Mouse (Mus musculus): Measurements from ENCODE around the gene Wnk1. TPM values are rescaled to one million over a fixed set of nuclear protein-coding genes. Genes with fewer than 3 reads are reported as not detected.

The Wnk1 gene
- total and polyA plus RNA-seq, 2 experiments = 31.7 to 62.0 TPM

- no peaks in the 10 kb centered on the region for H3K36me3 ChIP-seq (ENCODE audit: control insufficient read depth, insufficient read depth, low read length)
- WGBS = under 1% methylated on average over 9 of the region's 9 CpGs
- peak overlapping the region; percentile 49 for H3K9ac ChIP-seq (ENCODE audit: low read depth, low read length)
- peak overlapping the region; percentile 52 for H3K4me3 ChIP-seq (ENCODE audit: insufficient read depth, low read depth, low read length)
- H3K4me1 ChIP-seq (ENCODE audit: control insufficient read depth, insufficient read depth, low read length) = peaks cover 2% of the 10 kb centered on the region
- H3K79me2 ChIP-seq (ENCODE audit: control insufficient read depth, insufficient read depth, low read length) = 0 out of 2 replicates have a peak, but pooled peaks cover 10% of the 10 kb centered on the region
- DNase-seq (ENCODE audit: extremely low read depth, low read depth, low spot score) = no peak
- TF ChIP-seq POLR2A (IDR thresholded peaks at IDR 0.05; ENCODE audit: extremely low read depth, insufficient read depth, low read length) = no peak
- no peak for TF ChIP-seq CTCF (IDR thresholded peaks at IDR 0.05; ENCODE audit: low read depth, low read length)
- H3K27ac ChIP-seq (replicated peaks; ENCODE audit: insufficient read depth, low read depth, low read length) = peak overlapping the region; percentile 27
- no peaks in the 10 kb centered on the region for H3K27me3 ChIP-seq (ENCODE audit: control insufficient read depth, insufficient read depth, low read length)
Measured at GRCm38 (mm10) chr6:120039256-120039563, 738 bp upstream of the Wnk1 start.

- Histone ChIP-seq H3K79me2 (ENCODE audit: control insufficient read depth, insufficient read depth, low read length) (0 out of 2 replicates have a peak, but pooled peaks cover 10% of the 10 kb centered on the region), H3K4me1 (ENCODE audit: control insufficient read depth, insufficient read depth, low read length) (peaks cover 3% of the 10 kb centered on the region), H3K36me3 (ENCODE audit: control insufficient read depth, insufficient read depth, low read length) (no peaks in the 10 kb centered on the region; the same call in 1 of the 2 replicates), H3K9ac (ENCODE audit: low read depth, low read length) (peak overlapping the region; percentile 90), H3K27me3 (ENCODE audit: control insufficient read depth, insufficient read depth, low read length) (no peaks in the 10 kb centered on the region), H3K4me3 (ENCODE audit: insufficient read depth, low read depth, low read length) (peak overlapping the region; percentile 80), H3K27ac (replicated peaks; ENCODE audit: insufficient read depth, low read depth, low read length) (peak overlapping the region; percentile 93)
- peak; percentile 42 for DNase-seq (ENCODE audit: extremely low read depth, low read depth, low spot score)
- under 1% methylated on average over 65 of the region's 85 CpGs for WGBS
- no peak for TF ChIP-seq CTCF (IDR thresholded peaks at IDR 0.05; ENCODE audit: low read depth, low read length)
- 0 out of 2 replicates have a peak, but pooled peaks have one; percentile 19 for TF ChIP-seq POLR2A (IDR thresholded peaks at IDR 0.05; ENCODE audit: extremely low read depth, insufficient read depth, low read length)
Measured at GRCm38 (mm10) chr6:120037636-120038365, 671 bp downstream of the Wnk1 start.

- Histone ChIP-seq H3K9ac (ENCODE audit: low read depth, low read length) (peak overlapping the region; percentile 90), H3K36me3 (ENCODE audit: control insufficient read depth, insufficient read depth, low read length) (peaks cover 3% of the 10 kb centered on the region; the same call in 1 of the 2 replicates), H3K27ac (replicated peaks; ENCODE audit: insufficient read depth, low read depth, low read length) (peak overlapping the region; percentile 3), H3K79me2 (ENCODE audit: control insufficient read depth, insufficient read depth, low read length) (0 out of 2 replicates have a peak, but pooled peaks cover 10% of the 10 kb centered on the region), H3K4me1 (ENCODE audit: control insufficient read depth, insufficient read depth, low read length) (peaks cover 4% of the 10 kb centered on the region), H3K27me3 (ENCODE audit: control insufficient read depth, insufficient read depth, low read length) (no peaks in the 10 kb centered on the region), H3K4me3 (ENCODE audit: insufficient read depth, low read depth, low read length) (peak overlapping the region; percentile 80)
- DNase-seq (ENCODE audit: extremely low read depth, low read depth, low spot score) = no peak
- under 1% methylated on average over 51 of the region's 51 CpGs for whole genome bisulfite sequencing
- no peak for TF ChIP-seq POLR2A (IDR thresholded peaks at IDR 0.05; ENCODE audit: extremely low read depth, insufficient read depth, low read length)
- peak; percentile 64 for TF ChIP-seq CTCF (IDR thresholded peaks at IDR 0.05; ENCODE audit: low read depth, low read length)
Measured at GRCm38 (mm10) chr6:120037004-120037635, 1.4 kb downstream of the Wnk1 start.

- Histone ChIP-seq H3K27me3 (ENCODE audit: control insufficient read depth, insufficient read depth, low read length) (no peaks in the 10 kb centered on the region), H3K4me1 (ENCODE audit: control insufficient read depth, insufficient read depth, low read length) (peaks cover 13% of the 10 kb centered on the region), H3K4me3 (ENCODE audit: insufficient read depth, low read depth, low read length) (no peak overlapping the region), H3K79me2 (ENCODE audit: control insufficient read depth, insufficient read depth, low read length) (peaks cover 12% of the 10 kb centered on the region; the same call in 1 of the 2 replicates), H3K9ac (ENCODE audit: low read depth, low read length) (no peak overlapping the region), H3K36me3 (ENCODE audit: control insufficient read depth, insufficient read depth, low read length) (no peaks in the 10 kb centered on the region), H3K27ac (replicated peaks; ENCODE audit: insufficient read depth, low read depth, low read length) (no peak overlapping the region; the same call in 1 of the 2 replicates)
- TF ChIP-seq CTCF (IDR thresholded peaks at IDR 0.05; ENCODE audit: low read depth, low read length) (no peak), POLR2A (IDR thresholded peaks at IDR 0.05; ENCODE audit: extremely low read depth, insufficient read depth, low read length) (no peak)
- no peak for DNase-seq (ENCODE audit: extremely low read depth, low read depth, low spot score)
Measured at GRCm38 (mm10) chr6:120024577-120024976, 13.9 kb downstream of the Wnk1 start.

GRCm38 (mm10) chr6:120023746-120024145 is 14.7 kb downstream of the Wnk1 start:
- TF ChIP-seq POLR2A (IDR thresholded peaks at IDR 0.05; ENCODE audit: extremely low read depth, insufficient read depth, low read length) (no peak), CTCF (IDR thresholded peaks at IDR 0.05; ENCODE audit: low read depth, low read length) (no peak)
- peak; percentile 54 for DNase-seq (ENCODE audit: extremely low read depth, low read depth, low spot score)
- H3K4me3 ChIP-seq (ENCODE audit: insufficient read depth, low read depth, low read length) = no peak overlapping the region
- peaks cover 15% of the 10 kb centered on the region for H3K4me1 ChIP-seq (ENCODE audit: control insufficient read depth, insufficient read depth, low read length)
- WGBS = 61% methylated on average over 1 of the region's 1 CpGs
- H3K36me3 ChIP-seq (ENCODE audit: control insufficient read depth, insufficient read depth, low read length) = no peaks in the 10 kb centered on the region; the same call in 1 of the 2 replicates
- H3K9ac ChIP-seq (ENCODE audit: low read depth, low read length) = no peak overlapping the region
- no peak overlapping the region for H3K27ac ChIP-seq (replicated peaks; ENCODE audit: insufficient read depth, low read depth, low read length)
- H3K79me2 ChIP-seq (ENCODE audit: control insufficient read depth, insufficient read depth, low read length) = peaks cover 8% of the 10 kb centered on the region; the same call in 1 of the 2 replicates
- H3K27me3 ChIP-seq (ENCODE audit: control insufficient read depth, insufficient read depth, low read length) = no peaks in the 10 kb centered on the region
